Mouse (Mus musculus): ENCODE measurements at regions not wholly inside any gene's neighbourhood (a gene's known extent, or its start where the extent isn't known, plus 50 kb on each side); places are given as distances from the start of the nearest gene placed in this dataset.

GRCm38 (mm10) chr7:70496541-70497154 lies 130.1 kb upstream of the Nr2f2 start:
- ATAC-seq (ENCODE audit: low FRiP score, low read depth) (no peak), DNase-seq (ENCODE audit: low spot score) (no peak)
- Histone ChIP-seq H3K9me3 (ENCODE audit: control insufficient read depth, low read length) (no peaks in the 10 kb centered on the region), H3K4me1 (ENCODE audit: control insufficient read depth, insufficient read depth, low read length) (peaks cover 3% of the 10 kb centered on the region; the same call in 1 of the 2 replicates), H3K27ac (replicated peaks; ENCODE audit: low read depth, low read length) (no peak overlapping the region), H3K4me3 (replicated peaks; ENCODE audit: low read length) (no peak overlapping the region), H3K4me2 (replicated peaks; ENCODE audit: low read depth, low read length, severe bottlenecking) (no peak overlapping the region), H3K36me3 (ENCODE audit: control insufficient read depth, insufficient read depth, low read length) (no peaks in the 10 kb centered on the region), H3K27me3 (ENCODE audit: control insufficient read depth, insufficient read depth, low read length) (no peaks in the 10 kb centered on the region), H3K9ac (ENCODE audit: low read depth, low read length, severe bottlenecking) (no peak overlapping the region)
- 20% methylated on average over 8 of the region's 8 CpGs for WGBS
- TF ChIP-seq POLR2A (IDR thresholded peaks at IDR 0.05; ENCODE audit: borderline replicate concordance, extremely low read depth, insufficient read depth, insufficient read length): no peak

- Histone ChIP-seq H3K9ac (ENCODE audit: low read depth, low read length, severe bottlenecking) (no peak overlapping the region), H3K4me2 (replicated peaks; ENCODE audit: low read depth, low read length, severe bottlenecking) (no peak overlapping the region), H3K4me1 (ENCODE audit: control insufficient read depth, insufficient read depth, low read length) (peaks cover 17% of the 10 kb centered on the region; the same call in 1 of the 2 replicates), H3K27ac (replicated peaks; ENCODE audit: low read depth, low read length) (no peak overlapping the region), H3K4me3 (replicated peaks; ENCODE audit: low read length) (no peak overlapping the region), H3K36me3 (ENCODE audit: control insufficient read depth, insufficient read depth, low read length) (no peaks in the 10 kb centered on the region), H3K9me3 (ENCODE audit: control insufficient read depth, low read length) (no peaks in the 10 kb centered on the region), H3K27me3 (ENCODE audit: control insufficient read depth, insufficient read depth, low read length) (no peaks in the 10 kb centered on the region)
- no peak for TF ChIP-seq POLR2A (IDR thresholded peaks at IDR 0.05; ENCODE audit: borderline replicate concordance, extremely low read depth, insufficient read depth, insufficient read length)
- DNase-seq (ENCODE audit: low spot score): no peak
- no peak for ATAC-seq (ENCODE audit: low FRiP score, low read depth)
- WGBS: 46% methylated on average over 2 of the region's 2 CpGs
These were observed 117.7 kb upstream of the Nr2f2 start for GRCm38 (mm10) chr7:70484201-70484600.

GRCm38 (mm10) chr7:70483536-70483935 lies 117.0 kb upstream of the Nr2f2 start:
- no peak for DNase-seq (ENCODE audit: low spot score)
- no peak for ATAC-seq (ENCODE audit: low FRiP score, low read depth)
- peaks cover 19% of the 10 kb centered on the region; the same call in 1 of the 2 replicates for H3K4me1 ChIP-seq (ENCODE audit: control insufficient read depth, insufficient read depth, low read length)
- H3K4me3 ChIP-seq (replicated peaks; ENCODE audit: low read length): no peak overlapping the region
- no peak for TF ChIP-seq POLR2A (IDR thresholded peaks at IDR 0.05; ENCODE audit: borderline replicate concordance, extremely low read depth, insufficient read depth, insufficient read length)
- no peaks in the 10 kb centered on the region for H3K27me3 ChIP-seq (ENCODE audit: control insufficient read depth, insufficient read depth, low read length)
- no peak overlapping the region for H3K9ac ChIP-seq (ENCODE audit: low read depth, low read length, severe bottlenecking)
- 98% methylated on average over 3 of the region's 3 CpGs for WGBS
- no peaks in the 10 kb centered on the region for H3K9me3 ChIP-seq (ENCODE audit: control insufficient read depth, low read length)
- H3K27ac ChIP-seq (replicated peaks; ENCODE audit: low read depth, low read length): no peak overlapping the region
- H3K4me2 ChIP-seq (replicated peaks; ENCODE audit: low read depth, low read length, severe bottlenecking): no peak overlapping the region
- H3K36me3 ChIP-seq (ENCODE audit: control insufficient read depth, insufficient read depth, low read length): no peaks in the 10 kb centered on the region

- WGBS: 53% methylated on average over 10 of the region's 10 CpGs
These were observed 115.3 kb upstream of the Nr2f2 start for GRCm38 (mm10) chr7:70481880-70482279.

GRCm38 (mm10) chr7:70472786-70473185 lies 106.3 kb upstream of the Nr2f2 start:
- Histone ChIP-seq H3K27ac (replicated peaks; ENCODE audit: low read depth, low read length) (no peak overlapping the region), H3K9me3 (ENCODE audit: control insufficient read depth, low read length) (no peaks in the 10 kb centered on the region), H3K4me1 (ENCODE audit: control insufficient read depth, insufficient read depth, low read length) (peaks cover 7% of the 10 kb centered on the region), H3K4me2 (replicated peaks; ENCODE audit: low read depth, low read length, severe bottlenecking) (no peak overlapping the region), H3K9ac (ENCODE audit: low read depth, low read length, severe bottlenecking) (no peak overlapping the region), H3K27me3 (ENCODE audit: control insufficient read depth, insufficient read depth, low read length) (no peaks in the 10 kb centered on the region), H3K4me3 (replicated peaks; ENCODE audit: low read length) (no peak overlapping the region), H3K36me3 (ENCODE audit: control insufficient read depth, insufficient read depth, low read length) (no peaks in the 10 kb centered on the region)
- WGBS: 77% methylated on average over 4 of the region's 4 CpGs
- ATAC-seq (ENCODE audit: low FRiP score, low read depth) (no peak), DNase-seq (ENCODE audit: low spot score) (no peak)
- no peak for TF ChIP-seq POLR2A (IDR thresholded peaks at IDR 0.05; ENCODE audit: borderline replicate concordance, extremely low read depth, insufficient read depth, insufficient read length)

More at GRCm38 (mm10) chr7:70481880-70482279, 115.3 kb upstream of the Nr2f2 start:
- no peak overlapping the region for H3K27ac ChIP-seq (replicated peaks; ENCODE audit: low read depth, low read length)
- TF ChIP-seq POLR2A (IDR thresholded peaks at IDR 0.05; ENCODE audit: borderline replicate concordance, extremely low read depth, insufficient read depth, insufficient read length): no peak
- H3K4me2 ChIP-seq (replicated peaks; ENCODE audit: low read depth, low read length, severe bottlenecking): no peak overlapping the region
- peaks cover 11% of the 10 kb centered on the region; the same call in 1 of the 2 replicates for H3K4me1 ChIP-seq (ENCODE audit: control insufficient read depth, insufficient read depth, low read length)
- H3K36me3 ChIP-seq (ENCODE audit: control insufficient read depth, insufficient read depth, low read length): no peaks in the 10 kb centered on the region
- no peaks in the 10 kb centered on the region for H3K27me3 ChIP-seq (ENCODE audit: control insufficient read depth, insufficient read depth, low read length)
- ATAC-seq (ENCODE audit: low FRiP score, low read depth): no peak
- H3K9me3 ChIP-seq (ENCODE audit: control insufficient read depth, low read length): no peaks in the 10 kb centered on the region
- H3K4me3 ChIP-seq (replicated peaks; ENCODE audit: low read length): no peak overlapping the region
- H3K9ac ChIP-seq (ENCODE audit: low read depth, low read length, severe bottlenecking): no peak overlapping the region
- DNase-seq (ENCODE audit: low spot score): no peak

Measured in limb, embryonic 14.5 days (tissue).